Mouse (Mus musculus) thymus, postnatal 14 days (tissue): Measurements from ENCODE around the gene Rpl9-ps1.

Source experiments
- DNase-seq: peaks from one replicate; pipeline ENCODE4 v3.0.0; 2021

Rpl9-ps1 gene

DNA sequence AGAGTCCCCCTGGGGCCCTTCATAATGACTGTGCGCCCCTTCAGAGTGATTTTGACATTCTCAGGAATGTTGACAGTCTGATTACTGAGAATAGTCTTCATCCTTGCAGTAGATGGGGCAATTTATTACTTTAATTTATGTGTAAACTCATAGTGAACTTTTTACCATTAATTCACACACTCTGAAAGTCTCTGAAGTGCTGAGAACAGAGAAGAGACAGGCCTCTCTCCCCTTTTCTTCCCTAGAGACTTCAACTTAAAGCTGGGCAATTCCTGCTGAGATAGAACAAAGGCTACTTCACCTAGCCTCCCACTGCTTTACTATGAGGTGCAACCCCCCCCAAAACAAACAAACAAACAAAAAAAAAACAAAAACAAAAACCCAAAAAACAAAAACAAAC, at the start of gene Rpl9-ps1:
Gene Rpl9-ps1 (minus strand): TSS at position 101 of the 400 bp plus-strand sequence.
- no peak for DNase-seq

DNA sequence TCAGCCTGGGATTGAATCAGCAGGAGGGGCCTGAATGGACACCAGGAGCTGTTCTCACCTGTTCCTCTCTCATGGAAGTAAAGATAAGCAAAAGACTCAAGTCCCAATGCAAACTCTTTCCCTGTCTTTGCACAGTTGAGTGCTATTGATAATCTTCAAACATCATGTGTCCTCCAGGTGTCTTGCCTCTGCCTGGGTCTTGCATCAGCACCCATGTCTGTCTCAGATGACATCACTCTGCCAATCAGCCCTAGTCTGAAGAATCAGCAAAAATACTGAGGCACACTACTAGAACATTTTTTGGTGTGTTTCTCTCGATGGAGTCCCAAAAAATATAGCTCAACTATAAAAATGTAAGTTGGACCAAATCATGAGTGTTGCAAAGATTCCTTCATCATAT, 46.6 kb upstream of the Rpl9-ps1 start:
- DNase-seq = no peak

DNA sequence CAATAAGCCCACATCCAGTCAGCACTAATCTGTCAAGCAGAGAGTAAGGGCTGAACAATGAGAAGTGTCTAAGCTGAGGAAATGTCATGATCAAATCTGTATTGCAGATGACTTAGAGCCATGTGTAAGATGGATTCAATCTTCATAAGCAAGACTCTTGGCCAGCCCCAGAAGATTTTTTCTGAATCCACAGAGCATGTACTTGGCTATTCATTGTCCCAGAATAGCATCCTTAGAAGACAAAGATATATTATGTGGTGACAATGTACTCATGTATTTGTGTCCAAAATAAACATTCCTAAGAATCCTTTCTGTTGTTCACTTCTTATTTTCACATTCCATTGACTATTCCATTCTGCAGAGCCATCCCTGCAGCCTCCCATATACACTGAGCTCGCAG, 44.5 kb upstream of the Rpl9-ps1 start:
- no peak for DNase-seq

DNA sequence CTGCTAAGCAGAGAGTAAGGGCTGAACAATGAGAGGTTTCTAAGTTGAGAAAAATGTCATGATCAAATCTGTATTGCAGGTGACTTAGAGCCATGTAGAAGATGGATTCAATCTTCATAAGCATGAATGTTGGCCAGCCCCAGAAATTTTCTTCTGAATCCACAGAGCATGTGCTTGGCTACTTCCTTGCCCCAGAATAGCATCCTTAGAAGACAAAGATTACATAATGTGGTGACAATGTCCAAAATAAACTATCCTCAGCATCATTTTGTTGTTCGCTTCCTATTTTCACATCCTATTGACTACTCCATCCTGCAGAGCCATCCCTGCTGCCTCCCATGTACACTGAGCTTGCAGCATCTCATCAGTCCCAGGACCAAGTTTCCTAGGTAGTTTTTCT, 30.2 kb upstream of the Rpl9-ps1 start:
- DNase-seq = no peak

DNA sequence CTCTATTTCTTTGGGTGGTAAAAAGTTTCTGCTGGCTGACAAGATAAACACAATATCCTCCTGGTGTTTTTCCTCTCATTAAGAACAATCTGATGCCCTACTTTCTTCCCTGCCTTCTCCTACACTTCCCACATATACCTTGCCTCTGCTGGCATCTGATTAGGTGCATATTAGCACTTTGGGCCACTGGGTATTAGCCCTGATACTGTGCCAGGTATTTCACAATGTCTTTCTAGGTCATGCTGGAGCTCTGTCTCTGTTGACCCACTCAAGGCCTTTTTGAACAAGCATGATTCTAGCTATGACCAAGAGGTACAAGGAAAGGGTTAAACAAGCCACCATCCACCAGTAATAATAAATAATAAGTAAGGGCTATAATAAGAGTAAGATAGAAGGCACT, 26.3 kb upstream of the Rpl9-ps1 start:
- DNase-seq = no peak

DNA sequence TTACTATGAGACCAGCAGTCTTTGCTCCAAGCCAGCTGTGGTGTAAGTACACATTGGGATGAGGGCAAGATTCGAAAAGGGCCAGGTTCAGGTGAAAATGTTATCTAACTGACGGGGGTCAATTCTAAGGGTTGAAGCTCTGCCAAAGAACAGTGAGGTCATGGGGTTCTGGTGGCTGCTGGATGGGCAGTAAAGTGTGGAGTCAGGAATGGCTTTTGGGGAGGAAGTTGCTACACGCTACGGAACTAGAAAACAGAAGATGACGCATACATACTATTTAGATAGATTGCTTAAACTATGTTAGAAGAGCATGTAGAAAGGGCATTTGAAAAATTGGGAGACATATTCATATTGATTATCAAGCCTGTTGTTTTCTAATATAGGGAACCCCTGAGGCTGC, 18.1 kb upstream of the Rpl9-ps1 start:
- DNase-seq = no peak

DNA sequence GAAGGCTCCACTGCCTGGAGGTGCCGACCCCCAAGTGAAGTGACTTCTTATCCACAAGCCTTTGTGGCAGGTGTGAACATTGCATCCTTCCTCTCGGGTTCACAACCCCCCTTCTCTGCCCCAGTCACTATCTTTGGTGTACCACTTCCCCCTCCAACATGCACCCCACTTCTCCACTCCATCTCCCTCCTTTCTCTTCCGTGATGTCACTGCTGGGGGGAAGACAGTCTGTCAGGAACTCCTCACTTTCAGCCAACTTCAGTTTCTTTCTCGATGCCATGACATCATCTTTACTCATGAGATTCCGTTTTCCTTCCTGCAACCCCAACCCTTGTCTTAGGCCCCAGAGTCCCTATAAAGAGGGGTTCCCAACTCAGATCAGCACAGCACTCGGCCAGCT, 16.8 kb upstream of the Rpl9-ps1 start, which contains the start of gene Ccl4:
Gene Ccl4 (plus strand): TSS at position 381 of the 400 bp plus-strand sequence.
- peak; percentile 49 for DNase-seq

DNA sequence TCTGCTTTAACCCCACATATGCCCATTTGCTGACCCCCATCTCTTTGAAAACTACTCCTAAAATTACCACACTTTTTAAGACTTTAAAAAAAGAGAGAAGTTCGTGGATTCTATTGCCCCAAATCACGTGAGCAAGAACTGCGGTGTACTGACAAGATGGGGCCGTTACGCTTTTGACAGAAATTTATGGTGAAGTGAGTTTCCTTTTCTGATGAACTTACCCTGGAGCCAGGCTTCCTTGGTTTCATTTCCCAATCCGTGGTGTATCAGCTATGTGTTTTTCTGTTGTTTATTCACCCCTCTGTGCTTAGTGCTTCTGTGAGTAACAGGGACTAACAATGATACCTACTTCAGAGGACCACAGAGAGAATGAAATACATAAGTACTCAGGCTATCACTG, 13.4 kb upstream of the Rpl9-ps1 start:
- DNase-seq = no peak

DNA sequence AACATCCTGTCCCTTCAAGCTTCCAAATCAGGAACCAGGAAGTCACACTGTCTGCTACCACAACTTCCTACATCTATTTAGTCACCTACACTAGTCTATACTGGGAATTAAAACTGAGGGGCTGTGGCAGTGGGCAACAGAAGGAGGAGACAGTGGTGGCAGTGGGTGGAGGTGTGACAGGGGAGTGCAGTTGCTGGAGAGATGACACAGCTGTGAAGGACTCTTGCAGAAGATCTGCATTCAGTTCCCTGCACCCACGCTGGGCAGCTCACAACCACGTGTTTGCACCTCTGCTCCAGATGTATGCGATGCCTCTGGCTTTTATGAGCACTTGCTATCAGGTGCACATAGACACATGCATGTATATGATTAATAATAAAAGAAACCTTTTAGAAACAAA, 12.1 kb upstream of the Rpl9-ps1 start:
- no peak for DNase-seq

DNA sequence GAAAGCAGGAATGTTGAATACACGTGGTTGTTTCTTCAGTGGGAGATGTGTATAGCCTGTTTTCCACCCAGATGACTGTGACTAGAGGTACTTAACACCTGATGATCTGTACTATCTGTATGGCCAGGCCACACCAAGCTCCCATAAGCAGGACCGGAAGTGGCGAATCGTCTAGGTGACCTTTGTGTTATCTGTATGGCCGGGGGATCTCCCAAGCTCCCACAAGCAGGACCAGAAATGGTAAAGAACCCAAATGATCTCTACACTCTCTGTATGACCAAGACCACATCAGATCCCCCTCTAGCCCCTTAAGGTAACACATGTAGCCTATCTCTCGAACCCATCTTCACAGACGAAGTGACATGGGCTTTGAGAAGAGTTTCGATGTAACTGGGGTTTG, 9.2 kb upstream of the Rpl9-ps1 start:
- DNase-seq = no peak

DNA sequence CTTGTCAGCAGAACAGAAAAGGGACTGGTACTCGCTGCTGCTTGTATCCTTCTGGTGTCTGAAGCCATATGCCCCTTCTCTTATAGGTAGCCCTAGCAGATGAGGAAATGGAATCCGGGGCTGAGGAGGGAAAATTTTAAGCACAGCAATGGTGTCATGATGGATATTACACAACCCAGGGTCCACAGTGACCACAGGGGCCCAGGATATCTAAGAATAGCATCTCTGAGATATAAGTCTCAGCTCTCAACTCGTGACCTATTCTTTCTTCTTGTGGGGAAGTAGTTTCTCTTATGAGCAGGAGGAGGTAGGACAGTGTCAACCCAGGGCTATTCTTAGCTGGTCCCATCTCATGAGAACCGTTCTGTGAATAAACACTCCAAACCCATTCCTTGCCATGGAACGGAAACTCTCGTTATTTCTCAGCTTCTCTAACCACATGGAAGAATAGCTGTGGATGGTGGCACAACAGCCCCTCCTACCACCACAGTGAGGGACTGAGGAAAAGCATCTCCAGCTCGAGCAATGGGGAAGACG, 4.0 kb upstream of the Rpl9-ps1 start, which contains the start of gene Ccl3:
Gene Ccl3 (minus strand): TSS at position 51 of the 537 bp plus-strand sequence.
- no peak for DNase-seq

DNA sequence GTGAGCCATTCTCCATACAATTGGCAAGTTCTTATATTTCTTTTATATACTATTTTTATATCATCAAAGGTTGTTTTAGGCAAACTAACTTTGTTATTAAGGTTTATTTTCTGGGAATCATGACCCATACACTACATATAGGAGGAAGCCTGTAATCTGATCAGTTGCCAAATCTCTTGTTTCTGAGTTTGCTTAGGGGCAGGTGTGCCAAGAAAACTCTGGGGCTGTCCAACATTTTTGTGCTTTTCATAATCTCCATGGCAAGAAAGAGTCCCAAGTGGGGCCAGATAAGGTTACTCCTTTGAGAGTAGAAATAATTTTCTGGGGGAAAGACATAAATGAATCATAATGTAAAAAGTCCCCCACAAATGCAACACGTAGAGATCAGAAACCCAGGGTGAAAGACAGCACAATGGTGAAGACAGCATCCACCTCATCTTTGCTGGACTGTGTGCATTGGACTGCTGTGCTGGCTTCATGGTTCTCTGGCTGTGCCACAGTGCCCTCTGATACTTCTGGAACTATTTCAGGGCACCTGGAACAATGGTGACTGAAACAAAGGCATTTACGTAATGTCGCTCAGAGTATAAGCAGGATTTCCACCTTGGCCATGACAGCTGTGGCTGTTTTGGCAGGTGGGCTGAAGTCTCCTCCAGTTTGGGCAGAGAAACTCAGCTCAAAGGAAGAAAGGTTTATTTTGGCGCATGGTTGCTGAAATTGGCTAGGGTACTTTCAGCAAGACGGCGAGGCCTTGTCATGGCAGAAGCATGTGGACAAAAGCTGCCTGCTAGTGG, 1.1 kb upstream of the Rpl9-ps1 start:
- DNase-seq = no peak

DNA sequence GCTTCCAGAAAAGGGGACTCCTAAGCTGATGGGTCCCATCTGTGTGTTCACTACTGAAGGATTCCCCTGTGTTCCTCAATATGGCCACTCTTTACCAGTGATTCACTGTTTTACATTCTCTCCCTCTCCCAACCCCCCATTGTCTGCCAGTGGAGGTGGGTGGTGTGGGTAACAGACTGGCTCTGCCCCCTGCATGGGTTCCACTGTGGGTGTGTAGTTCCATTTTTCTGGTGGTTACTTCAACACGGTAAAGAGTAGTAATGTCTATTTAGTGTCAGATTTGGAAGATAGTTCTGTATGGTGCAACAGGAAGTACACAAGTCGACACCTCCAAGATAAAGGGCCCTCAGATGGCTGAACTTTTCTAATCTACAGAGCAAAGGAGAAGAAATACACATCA, 4.2 kb downstream of the Rpl9-ps1 start:
- peak; percentile 12 for DNase-seq

DNA sequence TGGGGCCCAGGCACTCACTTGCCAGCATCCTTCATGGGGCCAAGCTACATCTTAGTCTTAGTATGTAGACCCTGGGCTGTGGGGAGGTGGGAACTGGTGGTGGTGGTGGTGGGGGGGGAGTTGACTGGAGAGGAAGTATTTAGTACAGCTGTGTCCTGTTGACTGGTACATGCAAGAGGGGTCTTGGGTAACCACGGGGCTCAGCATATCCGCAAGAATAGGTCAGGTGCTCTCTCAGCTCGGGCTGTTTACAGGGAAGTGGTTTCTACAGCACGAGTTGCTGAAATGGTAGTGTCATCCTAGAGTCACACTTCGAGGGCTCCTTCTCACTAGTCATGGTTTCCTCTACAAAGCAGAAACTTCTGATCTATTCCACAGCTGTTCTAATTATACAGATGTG, 5.3 kb downstream of the Rpl9-ps1 start:
- DNase-seq = peak; percentile 69

DNA sequence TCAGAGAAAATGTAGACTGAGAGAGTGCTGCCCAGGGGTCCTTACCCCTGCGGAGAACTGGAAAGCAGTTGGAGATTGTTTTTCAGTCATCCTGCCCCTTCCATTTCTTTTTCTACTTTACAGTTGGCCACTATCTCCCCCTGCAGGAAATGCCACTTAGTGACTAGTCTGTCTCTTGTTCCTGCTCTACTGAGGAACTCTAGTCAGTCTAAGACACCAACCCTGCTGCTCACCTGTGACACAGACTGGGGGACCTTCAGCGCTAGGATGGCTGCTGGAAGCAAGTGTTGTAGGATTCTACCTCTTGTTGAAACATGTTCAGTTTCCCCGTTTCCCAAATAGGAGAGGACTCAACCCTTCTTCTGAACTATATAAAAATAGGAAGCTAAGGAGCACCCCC, 5.9 kb downstream of the Rpl9-ps1 start:
- peak; percentile 67 for DNase-seq

DNA sequence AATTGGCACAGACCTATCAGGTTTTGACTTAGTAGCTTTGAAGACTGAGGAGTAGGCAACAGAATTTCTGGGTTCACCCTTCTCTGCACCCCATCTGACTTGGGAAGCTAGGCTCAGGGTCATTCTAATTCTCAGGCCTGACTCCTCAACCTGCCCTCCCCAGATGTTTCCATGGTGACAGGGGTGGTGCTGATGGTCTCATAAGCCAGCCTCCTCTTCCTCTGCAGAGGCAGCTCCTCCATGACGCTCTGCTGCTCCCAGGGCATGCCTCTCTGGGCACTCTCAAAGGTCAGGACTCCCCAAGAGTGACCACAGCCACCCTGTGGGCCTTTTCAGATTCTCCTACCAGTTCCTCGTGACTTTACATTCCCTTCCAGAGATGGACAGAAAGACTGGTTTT, 6.5 kb downstream of the Rpl9-ps1 start:
- peak; percentile 16 for DNase-seq

DNA sequence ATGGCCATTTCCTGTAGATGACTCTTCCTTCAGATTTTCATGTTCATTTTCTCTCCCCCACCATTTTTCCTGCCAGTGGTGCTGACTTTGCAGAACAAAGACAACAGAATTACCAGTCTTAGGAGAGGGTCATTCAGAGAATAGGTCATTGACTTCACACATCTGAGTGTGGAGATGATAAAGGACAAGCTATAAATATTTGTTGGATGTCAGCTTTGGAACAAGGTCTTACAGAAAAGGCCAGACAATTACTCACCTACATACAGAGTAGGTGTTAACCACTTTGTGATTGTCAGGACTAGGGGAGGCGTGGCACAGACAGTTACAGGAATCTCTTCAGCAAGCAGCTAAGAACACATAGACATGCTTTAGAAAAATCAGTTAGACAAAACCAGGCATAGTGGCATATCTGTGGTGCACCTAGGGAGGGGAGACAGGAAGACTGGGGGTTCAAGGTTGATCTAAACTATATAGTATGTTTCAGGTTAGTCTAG, 8.6 kb downstream of the Rpl9-ps1 start:
- DNase-seq = no peak

DNA sequence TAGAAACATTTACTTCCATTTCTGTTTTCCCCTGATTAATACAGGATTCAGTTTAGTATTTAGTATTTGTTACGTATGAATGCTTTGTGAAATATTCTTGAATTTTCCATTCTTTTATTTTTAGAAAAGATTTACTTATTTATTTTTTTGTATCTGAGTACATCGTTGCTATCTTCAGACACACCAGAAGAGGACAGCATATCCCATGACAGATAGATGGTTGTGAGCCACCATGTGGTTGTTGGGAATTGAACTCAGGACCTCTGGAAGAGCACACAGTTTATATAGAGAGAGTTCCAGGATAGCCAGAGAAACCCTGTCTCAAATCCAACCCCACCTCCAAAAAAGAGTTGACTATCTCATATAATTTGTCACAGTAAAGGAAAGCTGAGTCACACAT, 10.5 kb downstream of the Rpl9-ps1 start:
- DNase-seq = no peak

DNA sequence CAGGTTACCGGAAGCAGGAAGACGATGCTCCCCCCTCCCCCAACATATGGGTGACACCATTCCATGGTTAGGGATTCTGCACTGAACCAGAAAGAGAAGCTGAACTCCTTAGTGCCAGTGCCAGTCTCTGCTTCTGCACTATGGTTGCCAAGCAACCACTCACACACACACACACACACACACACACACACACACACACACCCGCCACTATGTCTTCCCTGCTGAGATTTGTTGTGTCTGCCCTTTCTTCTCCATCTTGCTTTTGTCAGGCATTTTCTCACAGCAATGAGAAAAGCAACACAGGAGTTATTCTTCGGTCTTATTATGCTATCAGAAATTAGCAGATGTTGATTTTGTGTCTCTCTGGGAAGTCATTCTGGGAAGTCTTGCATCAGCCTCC, 11.0 kb downstream of the Rpl9-ps1 start:
- no peak for DNase-seq

DNA sequence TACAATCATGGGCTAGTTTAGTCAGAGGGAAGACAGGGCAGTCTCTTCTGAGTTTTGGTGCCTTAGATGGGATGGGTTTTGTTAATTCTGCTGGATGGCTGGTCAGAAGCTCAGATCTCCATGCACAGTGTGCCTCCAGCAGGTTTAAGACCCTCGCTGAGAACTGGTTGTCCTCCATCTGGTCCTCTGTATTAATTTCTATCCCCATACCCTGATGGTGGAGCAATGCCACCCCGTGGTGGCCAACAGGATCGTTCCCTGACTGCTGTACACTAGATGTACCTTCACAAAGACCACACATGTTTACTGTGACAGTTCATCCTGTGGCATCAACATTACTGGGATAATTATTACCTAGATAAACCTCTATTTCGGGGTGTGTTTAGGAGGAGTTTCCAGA, 12.7 kb downstream of the Rpl9-ps1 start:
- no peak for DNase-seq

DNA sequence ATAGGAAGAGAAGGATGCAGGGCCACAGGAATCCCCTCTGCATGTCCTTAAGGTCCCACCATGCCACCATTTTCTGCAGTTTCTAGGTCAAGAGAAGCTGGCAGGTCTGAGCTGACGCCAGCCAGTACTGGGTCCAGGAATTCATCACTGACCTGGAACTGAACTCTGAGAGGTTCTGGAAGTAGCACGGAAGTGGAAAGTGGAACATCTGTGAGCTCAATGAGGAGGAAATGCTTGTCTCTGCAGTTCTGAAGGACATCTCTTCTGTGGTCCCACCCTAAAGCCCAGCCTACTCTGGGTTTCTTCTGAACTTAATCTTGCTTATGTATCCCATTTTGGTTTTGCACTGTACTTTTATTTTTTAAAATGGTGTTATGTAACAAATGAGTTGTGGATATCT, 14.4 kb downstream of the Rpl9-ps1 start:
- no peak for DNase-seq

DNA sequence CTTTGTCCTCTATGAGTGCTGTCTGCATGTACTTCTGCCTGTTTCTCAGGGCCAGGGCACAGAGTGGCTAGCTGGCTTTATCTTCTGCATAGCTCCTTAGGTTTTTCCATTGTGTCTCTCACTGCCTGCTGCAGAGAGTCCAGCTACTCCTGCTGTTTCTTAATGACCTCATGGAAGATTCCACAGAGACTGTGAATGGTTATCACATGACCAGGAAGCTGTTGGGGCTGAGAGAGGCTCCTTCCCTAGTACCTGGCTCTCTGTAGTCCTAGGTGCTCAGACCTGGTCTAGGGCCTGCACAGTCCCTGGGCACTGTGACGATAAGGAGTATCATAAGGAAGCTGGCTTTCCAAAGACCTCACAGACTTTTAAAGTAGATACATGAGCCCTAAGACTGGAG, 14.8 kb downstream of the Rpl9-ps1 start:
- DNase-seq = no peak

DNA sequence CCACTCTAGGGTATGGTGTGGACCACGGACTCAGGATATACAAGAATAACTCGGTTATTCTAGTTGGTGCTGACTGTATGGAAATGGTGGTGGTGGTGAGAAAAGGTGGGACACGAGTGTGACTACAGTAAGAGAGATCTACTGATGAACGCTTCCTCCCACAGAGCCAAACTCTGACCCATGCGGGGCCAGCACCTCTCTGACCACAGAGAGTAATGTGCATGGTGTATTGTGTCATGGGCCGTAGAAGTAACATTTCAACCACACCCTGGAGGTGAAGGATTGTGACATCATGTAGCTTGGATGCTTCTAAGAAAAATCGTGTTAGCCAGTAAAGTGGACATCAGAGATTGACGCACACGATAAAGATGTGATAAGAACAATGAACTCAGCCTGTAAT, 16.6 kb downstream of the Rpl9-ps1 start:
- DNase-seq = no peak

DNA sequence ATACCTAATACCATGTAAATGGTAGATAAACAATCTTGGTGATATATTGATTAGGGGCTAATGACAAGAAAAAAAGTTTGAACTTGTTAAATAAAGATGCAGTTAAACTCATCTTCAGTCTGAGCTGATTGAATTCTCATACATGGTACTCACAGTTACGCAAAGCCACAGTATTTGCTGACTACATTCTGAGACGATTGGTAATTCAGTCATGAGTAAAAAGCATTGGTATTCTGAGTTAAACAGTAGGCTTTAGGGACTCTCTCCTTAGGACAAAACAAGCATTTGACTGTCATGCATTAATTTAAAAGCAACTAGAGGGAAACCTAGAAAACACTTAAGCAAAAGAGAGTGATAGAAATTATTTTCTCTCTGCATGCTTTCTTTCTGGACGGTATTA, 21.8 kb downstream of the Rpl9-ps1 start:
- DNase-seq = no peak

DNA sequence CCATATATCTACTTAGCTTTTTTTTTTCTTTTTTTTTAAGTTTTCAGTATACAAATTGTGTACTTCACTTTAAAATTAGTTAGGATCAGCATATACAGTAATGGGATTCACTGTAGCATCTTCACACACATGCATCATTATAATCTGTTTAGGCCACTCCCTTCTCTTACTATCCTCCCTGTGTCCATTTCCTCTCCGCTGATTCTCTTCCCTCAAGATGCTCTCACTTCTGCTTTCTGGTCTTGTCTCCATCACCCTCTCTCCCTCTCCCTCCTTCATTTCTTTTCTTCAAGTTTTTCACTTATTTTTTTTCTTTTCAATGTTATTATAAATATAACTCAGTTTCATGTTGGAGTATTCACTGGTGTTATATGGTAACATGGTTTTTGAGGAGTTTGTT, 26.4 kb downstream of the Rpl9-ps1 start:
- DNase-seq = no peak
